In the genomic region with DNA sequence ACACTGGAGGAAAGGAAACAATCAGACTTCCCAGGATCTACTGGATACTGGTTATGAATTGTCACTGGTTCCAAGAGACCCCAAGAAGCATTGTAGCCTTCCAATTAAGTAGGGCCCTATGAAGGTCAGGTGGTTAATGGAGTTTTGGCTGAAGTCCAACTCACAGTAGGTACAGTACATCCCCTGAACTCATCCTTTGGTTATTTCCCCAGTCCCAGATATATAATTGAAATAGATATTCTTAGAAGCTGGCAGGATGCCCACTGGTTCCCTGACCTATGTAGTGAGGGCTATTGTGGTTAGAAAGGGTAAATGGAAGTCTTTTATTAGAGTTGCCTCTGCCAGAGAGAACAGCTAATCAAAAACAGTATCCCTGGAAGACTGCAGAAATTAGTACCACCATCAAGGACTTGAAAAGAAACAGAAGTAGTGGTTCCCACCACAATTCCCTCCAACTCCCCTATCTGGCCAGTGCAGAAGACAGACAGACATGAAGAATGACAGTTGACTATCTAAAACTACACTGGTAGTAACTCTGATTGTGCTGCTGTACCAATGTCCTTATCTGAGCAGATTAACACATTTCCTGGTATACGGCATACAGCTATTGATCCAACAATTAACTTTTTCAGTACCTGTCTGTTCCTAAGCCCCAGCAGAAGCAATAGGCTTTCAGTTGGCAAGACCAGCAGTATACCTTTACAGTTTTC, we compare ENCODE assay signal across 10 mouse cellular contexts. TPM values are rescaled to one million over a fixed set of nuclear protein-coding genes. Genes with fewer than 3 reads are reported as not detected.
DNase-seq lines count a peak whose midpoint lies in the region; ATAC-seq and TF ChIP-seq lines count a peak whose summit lies in the region.
"Had no signal": no experiment of that assay in that cellular context is flagged by ENCODE, and none has a peak within 500 bp of the region (broad histone marks: within the 10 kb centered on the region; RNA-seq: fewer than 3 reads in every experiment).

No protein-coding gene starts in this region.

- H3K4me1 ChIP-seq in hindbrain, embryonic 14.5 days (replicated peaks; ENCODE audit: control insufficient read depth, insufficient read depth, low read length): no peaks in the 10 kb centered on the region
- no peaks in the 10 kb centered on the region for H3K4me1 ChIP-seq in hindbrain, embryonic 16.5 days (ENCODE audit: control insufficient read depth, insufficient read depth, low read depth, low read length)
- peaks cover 54% of the 10 kb centered on the region for H3K4me1 ChIP-seq in liver, embryonic 15.5 days (replicated peaks)
- H3K4me1 ChIP-seq in lung, postnatal 0 days (ENCODE audit: insufficient read depth, low read depth, low read length): no peaks in the 10 kb centered on the region

- no peak overlapping the region for H3K4me2 ChIP-seq in hindbrain, embryonic 14.5 days (replicated peaks)
- H3K4me2 ChIP-seq in hindbrain, embryonic 16.5 days (ENCODE audit: low read length): no peak overlapping the region
- peak overlapping the region; percentile 27; the same call in 1 of the 2 replicates for H3K4me2 ChIP-seq in liver, embryonic 15.5 days
- no peak overlapping the region for H3K4me2 ChIP-seq in lung, postnatal 0 days (replicated peaks; ENCODE audit: low read depth, low read length)

- no peaks in the 10 kb centered on the region for H3K27me3 ChIP-seq in hindbrain, embryonic 14.5 days (ENCODE audit: control insufficient read depth, insufficient read depth, low read length)
- no peaks in the 10 kb centered on the region for H3K27me3 ChIP-seq in hindbrain, embryonic 16.5 days (replicated peaks; ENCODE audit: control insufficient read depth, insufficient read depth, low read length)
- no peaks in the 10 kb centered on the region for H3K27me3 ChIP-seq in liver, embryonic 15.5 days
- no peaks in the 10 kb centered on the region for H3K27me3 ChIP-seq in lung, postnatal 0 days (replicated peaks; ENCODE audit: insufficient read depth, low read length)

- intact Hi-C loops in gastrocnemius, postnatal 14 days (cut with DNase I; ENCODE audit: low total_unique reads): no loop called here

- TF ChIP-seq EP300 in lung, postnatal 0 days (IDR thresholded peaks at IDR 0.05): no peak

- no peak overlapping the region for H3K4me3 ChIP-seq in hindbrain, embryonic 14.5 days (replicated peaks; ENCODE audit: low read length)
- no peak overlapping the region for H3K4me3 ChIP-seq in hindbrain, embryonic 16.5 days (ENCODE audit: low read length)
- no peak overlapping the region for H3K4me3 ChIP-seq in liver, embryonic 15.5 days (replicated peaks)
- H3K4me3 ChIP-seq in lung, postnatal 0 days (ENCODE audit: low read depth, low read length): no peak overlapping the region
- H3K4me3 ChIP-seq: myocyte had no signal

- H3K27ac ChIP-seq in hindbrain, embryonic 14.5 days: no peak overlapping the region
- H3K27ac ChIP-seq in hindbrain, embryonic 16.5 days (ENCODE audit: low read depth, low read length): no peak overlapping the region
- peak overlapping the region; percentile 58 for H3K27ac ChIP-seq in liver, embryonic 15.5 days (replicated peaks)
- no peak overlapping the region for H3K27ac ChIP-seq in lung, postnatal 0 days (ENCODE audit: low read length)

- WGBS in hindbrain, embryonic 14.5 days: 90% methylated on average over 1 of the region's 1 CpGs
- WGBS in hindbrain, embryonic 16.5 days: 89% methylated on average over 1 of the region's 1 CpGs
- WGBS in liver, embryonic 15.5 days (ENCODE audit: insufficient replicate concordance): 15% methylated on average over 1 of the region's 1 CpGs
- 72% methylated on average over 1 of the region's 1 CpGs for WGBS in lung, postnatal 0 days

- H3K9ac ChIP-seq in hindbrain, embryonic 14.5 days: no peak overlapping the region
- no peak overlapping the region for H3K9ac ChIP-seq in hindbrain, embryonic 16.5 days (ENCODE audit: low read depth, low read length)
- H3K9ac ChIP-seq in liver, embryonic 15.5 days: no peak overlapping the region
- H3K9ac ChIP-seq in lung, postnatal 0 days (replicated peaks; ENCODE audit: low read depth): no peak overlapping the region

- no peak for ATAC-seq in hindbrain, embryonic 14.5 days (ENCODE audit: low FRiP score)
- ATAC-seq in hindbrain, embryonic 16.5 days: no peak
- ATAC-seq in liver, embryonic 15.5 days (ENCODE audit: insufficient read depth): peak; percentile 89
- ATAC-seq in lung, postnatal 0 days: no peak

- peak; percentile 27 for DNase-seq in hindbrain, embryonic 14.5 days (ENCODE audit: low spot score)
- peak; percentile 61 for DNase-seq in MN1 (ENCODE audit: low spot score)
- DNase-seq in c-Kit-positive CD71-positive TER-119-negative erythroid progenitor cells, embryonic 14.5 days (ENCODE audit: low read depth): peak; percentile 65
- DNase-seq in lung, postnatal 0 days (ENCODE audit: low spot score): no peak
- DNase-seq in gastrocnemius, postnatal 14 days: no peak
- DNase-seq: embryo, embryonic 11 days; lung, postnatal 4 days had no signal

- H3K36me3 ChIP-seq in hindbrain, embryonic 14.5 days (replicated peaks; ENCODE audit: control insufficient read depth, insufficient read depth): peaks cover 72% of the 10 kb centered on the region
- peaks cover 15% of the 10 kb centered on the region for H3K36me3 ChIP-seq in hindbrain, embryonic 16.5 days (ENCODE audit: control insufficient read depth, insufficient read depth, low read length)
- peaks cover 92% of the 10 kb centered on the region for H3K36me3 ChIP-seq in liver, embryonic 15.5 days (replicated peaks)
- peaks cover 7% of the 10 kb centered on the region for H3K36me3 ChIP-seq in lung, postnatal 0 days (ENCODE audit: insufficient read depth, low read length)

- no peaks in the 10 kb centered on the region for H3K9me3 ChIP-seq in hindbrain, embryonic 14.5 days (ENCODE audit: control insufficient read depth, low read length)
- no peaks in the 10 kb centered on the region for H3K9me3 ChIP-seq in hindbrain, embryonic 16.5 days (ENCODE audit: control insufficient read depth, low read length)
- H3K9me3 ChIP-seq in liver, embryonic 15.5 days (replicated peaks): no peaks in the 10 kb centered on the region
- no peaks in the 10 kb centered on the region for H3K9me3 ChIP-seq in lung, postnatal 0 days (ENCODE audit: low read length)

- no peak for TF ChIP-seq CTCF in lung, postnatal 0 days (IDR thresholded peaks at IDR 0.05)

RNA-seq across cellular contexts. Expression of gene Ezh2, which starts 29.7 kb away (rescaled TPM):
- polyA plus RNA-seq in hindbrain, embryonic 14.5 days (2014; fragmentation: Nextera tagmentation; extraction: Ambion mirVana): 51.2 and 55.1 TPM in 2 replicates
- 45.9 and 46.5 TPM in 2 replicates for polyA plus RNA-seq in hindbrain, embryonic 16.5 days (2015; fragmentation: Nextera tagmentation; extraction: Ambion mirVana)
- polyA plus RNA-seq in liver, embryonic 15.5 days (2015; fragmentation: Nextera tagmentation; extraction: Ambion mirVana): 43.3 and 48.9 TPM in 2 replicates
- 22.5 and 25.3 TPM in 2 replicates for polyA plus RNA-seq in lung, postnatal 0 days (2015; fragmentation: Nextera tagmentation; extraction: Ambion mirVana)
- 10 to 100 TPM; 11.5 to 12.2 TPM for total RNA-seq in gastrocnemius, postnatal 14 days (2021)

Comparison
In these comparisons a context has a peak if more than half of its experiments do, and no peak if none do; other contexts are left out.
1. DNase-seq: peak in hindbrain, embryonic 14.5 days (single experiment), MN1 (single experiment) and c-Kit-positive CD71-positive TER-119-negative erythroid progenitor cells, embryonic 14.5 days (single experiment); none in lung, postnatal 0 days (single experiment) and gastrocnemius, postnatal 14 days (single experiment).